Comparison of ENCODE assay signal across 19 mouse cellular contexts in genomic region chr16:18472416-18472815, GRCm38 (mm10). TPM values are rescaled to one million over a fixed set of nuclear protein-coding genes. Genes with fewer than 3 reads are reported as not detected.
DNase-seq lines count a peak whose midpoint lies in the region; ATAC-seq lines count a peak whose summit lies in the region.
"Had no signal": no experiment of that assay in that cellular context is flagged by ENCODE, and none has a peak within 500 bp of the region (broad histone marks: within the 10 kb centered on the region; RNA-seq: fewer than 3 reads in every experiment).

No protein-coding gene starts in this region.

- H3K4me2 ChIP-seq in forebrain, embryonic 12.5 days: no peak overlapping the region
- no peak overlapping the region for H3K4me2 ChIP-seq in forebrain, embryonic 13.5 days
- H3K4me2 ChIP-seq in midbrain, embryonic 11.5 days: no peak overlapping the region
- H3K4me2 ChIP-seq in limb, embryonic 12.5 days: no peak overlapping the region
- H3K4me2 ChIP-seq: heart, embryonic 13.5 days; hindbrain, embryonic 12.5 days had no signal

- peak; percentile 51 for DNase-seq in midbrain, embryonic 11.5 days (ENCODE audit: low spot score, missing footprints)
- DNase-seq in midbrain, embryonic 10.5 days (ENCODE audit: low spot score): no peak
- no peak for DNase-seq in cerebellum, postnatal 25 days
- DNase-seq in kidney, postnatal 4 days: no peak
- DNase-seq: adrenal gland, adult 2 months; adrenal gland, postnatal 25 days; cerebellum, adult 18-20 months; cerebellum, adult 9-11 months; forebrain, postnatal 0 days; gastrocnemius, adult 2 months; gastrocnemius, postnatal 25 days; heart, postnatal 4 days had no signal

- H3K9ac ChIP-seq in forebrain, embryonic 12.5 days: no peak overlapping the region; the same call in 1 of the 2 replicates
- no peak overlapping the region for H3K9ac ChIP-seq in forebrain, embryonic 13.5 days
- no peak overlapping the region for H3K9ac ChIP-seq in midbrain, embryonic 11.5 days (ENCODE audit: low read length)
- H3K9ac ChIP-seq in limb, embryonic 12.5 days (replicated peaks): no peak overlapping the region
- H3K9ac ChIP-seq: forebrain, postnatal 0 days; heart, embryonic 13.5 days; hindbrain, embryonic 12.5 days had no signal

- no peaks in the 10 kb centered on the region for H3K27me3 ChIP-seq in forebrain, embryonic 12.5 days
- H3K27me3 ChIP-seq in forebrain, embryonic 13.5 days: no peaks in the 10 kb centered on the region
- no peaks in the 10 kb centered on the region for H3K27me3 ChIP-seq in midbrain, embryonic 11.5 days (ENCODE audit: control insufficient read depth, insufficient read depth, low read length)
- H3K27me3 ChIP-seq in midbrain, embryonic 10.5 days (ENCODE audit: low read depth, poor library complexity, severe bottlenecking): no peaks in the 10 kb centered on the region
- no peaks in the 10 kb centered on the region for H3K27me3 ChIP-seq in limb, embryonic 12.5 days
- H3K27me3 ChIP-seq: heart, embryonic 13.5 days; hindbrain, embryonic 12.5 days had no signal

- no peaks in the 10 kb centered on the region for H3K9me3 ChIP-seq in forebrain, embryonic 12.5 days
- no peaks in the 10 kb centered on the region for H3K9me3 ChIP-seq in forebrain, embryonic 13.5 days (replicated peaks)
- H3K9me3 ChIP-seq in midbrain, embryonic 11.5 days (ENCODE audit: control insufficient read depth, low read length): no peaks in the 10 kb centered on the region
- no peaks in the 10 kb centered on the region for H3K9me3 ChIP-seq in midbrain, embryonic 10.5 days (replicated peaks)
- H3K9me3 ChIP-seq in limb, embryonic 12.5 days: no peaks in the 10 kb centered on the region
- H3K9me3 ChIP-seq: embryonic facial prominence, embryonic 10.5 days; heart, embryonic 13.5 days; hindbrain, embryonic 12.5 days had no signal

- 57% methylated on average over 4 of the region's 4 CpGs for WGBS in forebrain, embryonic 12.5 days
- WGBS in forebrain, embryonic 13.5 days: 49% methylated on average over 4 of the region's 4 CpGs
- 69% methylated on average over 4 of the region's 4 CpGs for WGBS in midbrain, embryonic 11.5 days
- WGBS in midbrain, embryonic 10.5 days: 65% methylated on average over 4 of the region's 4 CpGs
- 76% methylated on average over 4 of the region's 4 CpGs for WGBS in limb, embryonic 12.5 days

- H3K27ac ChIP-seq in forebrain, embryonic 12.5 days: 0 out of 2 replicates have a peak overlapping the region, but pooled peaks have one; percentile 5
- no peak overlapping the region for H3K27ac ChIP-seq in forebrain, embryonic 13.5 days
- H3K27ac ChIP-seq in midbrain, embryonic 11.5 days (ENCODE audit: low read depth, low read length): no peak overlapping the region
- H3K27ac ChIP-seq in midbrain, embryonic 10.5 days (replicated peaks): no peak overlapping the region; the same call in 1 of the 2 replicates
- peak overlapping the region; percentile 23; the same call in 1 of the 2 replicates for H3K27ac ChIP-seq in limb, embryonic 12.5 days
- H3K27ac ChIP-seq: embryonic facial prominence, embryonic 10.5 days; gastrocnemius, adult 2 months; heart, embryonic 13.5 days; hindbrain, embryonic 12.5 days had no signal

- H3K36me3 ChIP-seq in forebrain, embryonic 12.5 days (replicated peaks): peaks cover 10% of the 10 kb centered on the region; the same call in 1 of the 2 replicates
- peaks cover 11% of the 10 kb centered on the region for H3K36me3 ChIP-seq in forebrain, embryonic 13.5 days (ENCODE audit: poor library complexity, severe bottlenecking)
- H3K36me3 ChIP-seq in midbrain, embryonic 11.5 days (ENCODE audit: control insufficient read depth, insufficient read depth, low read length): peaks cover 2% of the 10 kb centered on the region; the same call in 1 of the 2 replicates
- H3K36me3 ChIP-seq in midbrain, embryonic 10.5 days: peaks cover 43% of the 10 kb centered on the region
- peaks cover 16% of the 10 kb centered on the region; the same call in 1 of the 2 replicates for H3K36me3 ChIP-seq in limb, embryonic 12.5 days

- H3K4me1 ChIP-seq in forebrain, embryonic 12.5 days: peaks cover 10% of the 10 kb centered on the region
- H3K4me1 ChIP-seq in forebrain, embryonic 13.5 days: no peaks in the 10 kb centered on the region
- H3K4me1 ChIP-seq in midbrain, embryonic 11.5 days (ENCODE audit: control insufficient read depth, insufficient read depth, low read length): no peaks in the 10 kb centered on the region
- peaks cover 18% of the 10 kb centered on the region for H3K4me1 ChIP-seq in midbrain, embryonic 10.5 days
- H3K4me1 ChIP-seq in limb, embryonic 12.5 days (replicated peaks): 0 out of 2 replicates have a peak, but pooled peaks cover 21% of the 10 kb centered on the region

- no peak for ATAC-seq in forebrain, embryonic 12.5 days (ENCODE audit: low FRiP score)
- ATAC-seq in forebrain, embryonic 13.5 days: no peak
- no peak for ATAC-seq in midbrain, embryonic 11.5 days (ENCODE audit: low FRiP score)
- no peak for ATAC-seq in limb, embryonic 12.5 days (ENCODE audit: insufficient number of reproducible peaks, insufficient read depth, low FRiP score, low TSS enrichment, low read depth)
- ATAC-seq: forebrain, postnatal 0 days; hindbrain, embryonic 16.5 days had no signal

- no peak overlapping the region for H3K4me3 ChIP-seq in forebrain, embryonic 12.5 days (replicated peaks)
- H3K4me3 ChIP-seq in forebrain, embryonic 13.5 days: no peak overlapping the region
- H3K4me3 ChIP-seq in midbrain, embryonic 11.5 days (ENCODE audit: low read depth, low read length): no peak overlapping the region
- no peak overlapping the region for H3K4me3 ChIP-seq in midbrain, embryonic 10.5 days
- no peak overlapping the region for H3K4me3 ChIP-seq in limb, embryonic 12.5 days (replicated peaks)
- H3K4me3 ChIP-seq: embryonic facial prominence, embryonic 10.5 days; gastrocnemius, adult 2 months; heart, embryonic 13.5 days; hindbrain, embryonic 12.5 days had no signal

RNA-seq across cellular contexts. Expression of gene Gnb1l, which starts 26.1 kb away (rescaled TPM):
- 11.9 and 14.7 TPM in 2 replicates for polyA plus RNA-seq in forebrain, embryonic 12.5 days (2016; fragmentation: Nextera tagmentation; extraction: Ambion mirVana)
- 14.5 and 14.8 TPM in 2 replicates for polyA plus RNA-seq in forebrain, embryonic 13.5 days (2015; fragmentation: Nextera tagmentation; extraction: Ambion mirVana)
- 10.3 and 12.9 TPM in 2 replicates for polyA plus RNA-seq in midbrain, embryonic 11.5 days (2014; fragmentation: Nextera tagmentation; extraction: Ambion mirVana)
- polyA plus RNA-seq in midbrain, embryonic 10.5 days (2016; fragmentation: Nextera tagmentation; extraction: Ambion mirVana): 13.3 and 16.0 TPM in 2 replicates
- 18.4 and 19.4 TPM in 2 replicates for polyA plus RNA-seq in limb, embryonic 12.5 days (2016; fragmentation: Nextera tagmentation; extraction: Ambion mirVana)

RNA-seq across cellular contexts. Expression of gene Rtl10, which starts 26.3 kb away (rescaled TPM):
- 1.9 and 3.3 TPM in 2 replicates for polyA plus RNA-seq in forebrain, embryonic 12.5 days (2016; fragmentation: Nextera tagmentation; extraction: Ambion mirVana)
- 3.6 TPM in 2 replicates for polyA plus RNA-seq in forebrain, embryonic 13.5 days (2015; fragmentation: Nextera tagmentation; extraction: Ambion mirVana)
- 2.0 and 2.1 TPM in 2 replicates for polyA plus RNA-seq in midbrain, embryonic 11.5 days (2014; fragmentation: Nextera tagmentation; extraction: Ambion mirVana)
- 2.1 and 2.4 TPM in 2 replicates for polyA plus RNA-seq in midbrain, embryonic 10.5 days (2016; fragmentation: Nextera tagmentation; extraction: Ambion mirVana)
- 4.2 and 5.1 TPM in 2 replicates for polyA plus RNA-seq in limb, embryonic 12.5 days (2016; fragmentation: Nextera tagmentation; extraction: Ambion mirVana)

RNA-seq across cellular contexts. Expression of gene Comt, which starts 45.8 kb away (rescaled TPM):
- polyA plus RNA-seq in forebrain, embryonic 12.5 days (2016; fragmentation: Nextera tagmentation; extraction: Ambion mirVana): 53.5 and 54.2 TPM in 2 replicates
- 64.0 and 70.1 TPM in 2 replicates for polyA plus RNA-seq in forebrain, embryonic 13.5 days (2015; fragmentation: Nextera tagmentation; extraction: Ambion mirVana)
- 50.8 and 52.5 TPM in 2 replicates for polyA plus RNA-seq in midbrain, embryonic 11.5 days (2014; fragmentation: Nextera tagmentation; extraction: Ambion mirVana)
- 62.0 and 66.0 TPM in 2 replicates for polyA plus RNA-seq in midbrain, embryonic 10.5 days (2016; fragmentation: Nextera tagmentation; extraction: Ambion mirVana)
- polyA plus RNA-seq in limb, embryonic 12.5 days (2016; fragmentation: Nextera tagmentation; extraction: Ambion mirVana): 66.5 and 71.0 TPM in 2 replicates

RNA-seq across cellular contexts. Expression of gene Txnrd2, which starts 46.2 kb away (rescaled TPM):
- 23.3 and 23.7 TPM in 2 replicates for polyA plus RNA-seq in forebrain, embryonic 12.5 days (2016; fragmentation: Nextera tagmentation; extraction: Ambion mirVana)
- 23.4 and 25.1 TPM in 2 replicates for polyA plus RNA-seq in forebrain, embryonic 13.5 days (2015; fragmentation: Nextera tagmentation; extraction: Ambion mirVana)
- 21.0 and 22.7 TPM in 2 replicates for polyA plus RNA-seq in midbrain, embryonic 11.5 days (2014; fragmentation: Nextera tagmentation; extraction: Ambion mirVana)
- polyA plus RNA-seq in midbrain, embryonic 10.5 days (2016; fragmentation: Nextera tagmentation; extraction: Ambion mirVana): 30.6 and 30.7 TPM in 2 replicates
- polyA plus RNA-seq in limb, embryonic 12.5 days (2016; fragmentation: Nextera tagmentation; extraction: Ambion mirVana): 23.1 and 26.1 TPM in 2 replicates

Comparison
In these comparisons a context has a peak if more than half of its experiments do, and no peak if none do; other contexts are left out.
1. H3K27ac ChIP-seq: peak in forebrain, embryonic 12.5 days (single experiment) and limb, embryonic 12.5 days (single experiment); none in forebrain, embryonic 13.5 days (single experiment), midbrain, embryonic 11.5 days (single experiment) and midbrain, embryonic 10.5 days (single experiment).